Mouse (Mus musculus) heart, adult 2 months (tissue): ENCODE measurements around the gene Ccdc187.

Experiments
- CTCF ChIP-seq: fragments of 200-600 bp; IDR thresholded peaks from 2 replicates; pipeline ENCODE4 v1.8.1; 2022; ENCODE audit warnings: antibody characterized with exemption, mild to moderate bottlenecking, moderate library complexity
- POLR2A ChIP-seq: fragments of 200-500 bp; IDR thresholded peaks from 2 replicates; pipeline ENCODE4 v1.6.1; 2011; ENCODE audit warnings: mild to moderate bottlenecking, low read depth, low read length, control low read depth; ENCODE audit not compliant: insufficient read depth

- no peak for TF ChIP-seq CTCF
- no peak for TF ChIP-seq POLR2A
These were observed 53.5 kb downstream of the Ccdc187 start for GRCm38 (mm10) chr2:26240841-26241240.
